Mouse (Mus musculus) brain, embryonic 14.5 days (tissue): ENCODE data around the gene Cish. TPM values are rescaled to one million over a fixed set of nuclear protein-coding genes. Genes with fewer than 3 reads are reported as not detected.

ENCODE experiments used
- DNase-seq: peaks from one replicate; pipeline ENCODE4 v3.0.0-alpha.2; 2011; ENCODE audit warnings: low read depth
- CTCF ChIP-seq: fragments of 200-500 bp; IDR thresholded peaks from 2 replicates; pipeline ENCODE4 v1.5.1; 2012; ENCODE audit warnings: inconsistent platforms, mild to moderate bottlenecking, moderate library complexity, borderline replicate concordance; ENCODE audit not compliant: insufficient read depth, insufficient read length; ENCODE audit errors: extremely low read depth
- POLR2A ChIP-seq: fragments of 200-500 bp; IDR thresholded peaks from 2 replicates; pipeline ENCODE4 v1.6.1; 2012; ENCODE audit warnings: mild to moderate bottlenecking, inconsistent platforms, borderline replicate concordance; ENCODE audit not compliant: poor library complexity, insufficient read depth, insufficient read length, severe bottlenecking; ENCODE audit errors: extremely low read depth
- polyA plus RNA-seq: library from polyadenylated mRNA; depleted of rRNA; stranded (reverse); fragments of >200 nt; gene quantifications from 2 replicates; pipeline ENCODE4 v1.2.3, GENCODE M21; 2012

Gene Cish
- polyA plus RNA-seq, 1 experiment, result 8.7 TPM

- TF ChIP-seq POLR2A, result no peak
- DNase-seq, result no peak
Observed at GRCm38 (mm10) chr9:107307886-107308285, 12.1 kb downstream of the Cish start.

- TF ChIP-seq POLR2A, result no peak
- no peak for TF ChIP-seq CTCF
Observed at GRCm38 (mm10) chr9:107308346-107309000, 12.6 kb downstream of the Cish start.

GRCm38 (mm10) chr9:107309171-107309570 lies 13.3 kb downstream of the Cish start:
- TF ChIP-seq POLR2A (no peak), CTCF (no peak)
- DNase-seq, result no peak

More at GRCm38 (mm10) chr9:107308346-107309000, 12.6 kb downstream of the Cish start:
- no peak for DNase-seq

GRCm38 (mm10) chr9:107309600-107309999 lies 13.8 kb downstream of the Cish start:
- TF ChIP-seq CTCF (no peak), POLR2A (no peak)
- no peak for DNase-seq

- no peak for TF ChIP-seq POLR2A
- no peak for TF ChIP-seq CTCF
- DNase-seq, result no peak
Observed at GRCm38 (mm10) chr9:107312811-107313584, 17.2 kb downstream of the Cish start.

GRCm38 (mm10) chr9:107313926-107314325 lies 18.1 kb downstream of the Cish start:
- no peak for TF ChIP-seq CTCF
- TF ChIP-seq POLR2A, result no peak
- no peak for DNase-seq

- TF ChIP-seq POLR2A, result no peak
- no peak for TF ChIP-seq CTCF
Observed at GRCm38 (mm10) chr9:107315791-107316190, 20.0 kb downstream of the Cish start.

GRCm38 (mm10) chr9:107322461-107323050 lies 26.7 kb downstream of the Cish start:
- no peak for DNase-seq
- TF ChIP-seq CTCF (no peak), POLR2A (no peak)

More at GRCm38 (mm10) chr9:107315791-107316190, 20.0 kb downstream of the Cish start:
- DNase-seq, result no peak

GRCm38 (mm10) chr9:107323558-107323957 lies 27.7 kb downstream of the Cish start:
- TF ChIP-seq CTCF, result no peak
- no peak for TF ChIP-seq POLR2A
- DNase-seq, result peak; percentile 80

GRCm38 (mm10) chr9:107324799-107325561 lies 29.2 kb downstream of the Cish start:
- no peak for DNase-seq
- TF ChIP-seq CTCF, result no peak
- no peak for TF ChIP-seq POLR2A

- TF ChIP-seq CTCF, result no peak
- no peak for TF ChIP-seq POLR2A
Observed at GRCm38 (mm10) chr9:107325904-107326303, 30.1 kb downstream of the Cish start.

More at GRCm38 (mm10) chr9:107325904-107326303, 30.1 kb downstream of the Cish start:
- no peak for DNase-seq
